Mouse (Mus musculus) CH12.LX (cell line): Measurements from ENCODE around the gene Fcgr1. TPM values are rescaled to one million over a fixed set of nuclear protein-coding genes. Genes with fewer than 3 reads are reported as not detected.

Source experiments
- DNase-seq: peaks from one replicate; pipeline ENCODE4 v3.0.0-alpha.2; 2013; ENCODE audit errors: extremely low read depth
- H3K27ac ChIP-seq: 2 replicates; pipeline ENCODE4 v1.5.1; 2012; ENCODE audit warnings: low read depth, mild to moderate bottlenecking, control low read depth, moderate library complexity; ENCODE audit not compliant: insufficient read depth
- H3K27me3 ChIP-seq: replicated peaks from 2 replicates; pipeline ENCODE3; 2012; ENCODE audit warnings: inconsistent platforms
- H3K36me3 ChIP-seq, 2 experiments: replicated peaks in 1 of 2; 2 replicates each; pipeline versions ENCODE3 to v1.6.1; 2012; ENCODE audit warnings: inconsistent platforms in 1 of 2, low read length in 1 of 2, mild to moderate bottlenecking in 1 of 2, mixed read lengths in 1 of 2, moderate library complexity in 1 of 2; ENCODE audit not compliant: control insufficient read depth in 1 of 2, insufficient read depth in 1 of 2
- H3K4me1 ChIP-seq, 2 experiments: 2 replicates each; pipeline ENCODE4 v1.6.1; 2012; ENCODE audit warnings: inconsistent platforms in 1 of 2, moderate library complexity in 1 of 2; ENCODE audit not compliant: insufficient read depth in 2 of 2, control insufficient read depth in 1 of 2
- H3K4me2 ChIP-seq: 2 replicates; pipeline ENCODE4 v1.6.1; 2012; ENCODE audit warnings: low read depth, mild to moderate bottlenecking, control low read depth; ENCODE audit not compliant: poor library complexity, insufficient read depth, severe bottlenecking
- H3K4me3 ChIP-seq, 3 experiments: fragments of 150-350 bp in 1 of 3; sonication (generic) in 1 of 3; replicated peaks in 1 of 3; 2 replicates each; pipeline versions ENCODE3 to v1.5.1; 2011 to 2012; ENCODE audit warnings: low read depth in 2 of 3, low read length in 2 of 3, mild to moderate bottlenecking in 2 of 3, moderate library complexity in 2 of 3, control low read depth in 1 of 3, improper control_type of control experiment in 1 of 3, inconsistent platforms in 1 of 3, mixed read lengths in 1 of 3; ENCODE audit not compliant: poor library complexity in 1 of 3
- H3K79me2 ChIP-seq: replicated peaks from 2 replicates; pipeline ENCODE4 v1.6.1; 2012; ENCODE audit warnings: mild to moderate bottlenecking, moderate library complexity; ENCODE audit not compliant: control insufficient read depth, poor library complexity, insufficient read depth, severe bottlenecking; ENCODE audit errors: extremely low read depth
- H3K9ac ChIP-seq: 2 replicates; pipeline ENCODE4 v1.6.1; 2012; ENCODE audit warnings: low read depth, mild to moderate bottlenecking, control low read depth, moderate library complexity; ENCODE audit not compliant: insufficient read depth
- H3K9me3 ChIP-seq: replicated peaks from 2 replicates; pipeline ENCODE3; 2012; ENCODE audit warnings: low read length, inconsistent platforms, mixed read lengths
- BHLHE40 ChIP-seq: IDR thresholded peaks from 2 replicates; pipeline ENCODE4 v1.6.1; 2011; ENCODE audit warnings: mild to moderate bottlenecking, low read depth, low read length, improper control_type of control experiment
- CHD2 ChIP-seq: IDR thresholded peaks from 2 replicates; pipeline ENCODE4 v1.6.1; 2011; ENCODE audit warnings: low read length, improper control_type of control experiment
- CTCF ChIP-seq, 2 experiments: IDR thresholded peaks in 1 of 2; conservative IDR thresholded peaks in 1 of 2; 2 replicates each; pipeline ENCODE4 v1.5.1; 2011 to 2012; ENCODE audit warnings: low read depth in 2 of 2, low read length in 2 of 2, improper control_type of control experiment in 1 of 2, inconsistent platforms in 1 of 2, mild to moderate bottlenecking in 1 of 2, moderate library complexity in 1 of 2
- E2F4 ChIP-seq: IDR thresholded peaks from 2 replicates; pipeline ENCODE4 v1.6.1; 2011; ENCODE audit warnings: low read depth, low read length, improper control_type of control experiment; ENCODE audit not compliant: insufficient replicate concordance
- ELF1 ChIP-seq: IDR thresholded peaks from 2 replicates; pipeline ENCODE4 v1.6.1; 2014; ENCODE audit warnings: low read depth, mild to moderate bottlenecking, inconsistent platforms, low read length, improper control_type of control experiment
- IRF4 ChIP-seq: IDR thresholded peaks from 2 replicates; pipeline ENCODE4 v1.6.1; 2014; ENCODE audit warnings: low read depth, mild to moderate bottlenecking, inconsistent platforms, low read length, improper control_type of control experiment
- JUN ChIP-seq: IDR thresholded peaks from 2 replicates; pipeline ENCODE4 v1.6.1; 2011; ENCODE audit warnings: low read depth, mild to moderate bottlenecking, low read length, improper control_type of control experiment, moderate library complexity; ENCODE audit not compliant: insufficient read depth
- MAZ ChIP-seq: IDR thresholded peaks from 2 replicates; pipeline ENCODE4 v1.6.1; 2012; ENCODE audit warnings: low read depth, mild to moderate bottlenecking, inconsistent platforms, low read length, improper control_type of control experiment, moderate library complexity
- MEF2A ChIP-seq: IDR thresholded peaks from 2 replicates; pipeline ENCODE4 v1.6.1; 2014; ENCODE audit warnings: low read depth, mild to moderate bottlenecking, inconsistent platforms, low read length, improper control_type of control experiment, borderline replicate concordance
- NELFE ChIP-seq: IDR thresholded peaks from 2 replicates; pipeline ENCODE4 v1.6.1; 2011; ENCODE audit warnings: low read depth, low read length, improper control_type of control experiment
- PAX5 ChIP-seq: IDR thresholded peaks from 2 replicates; pipeline ENCODE4 v1.6.1; 2012; ENCODE audit warnings: low read length, inconsistent platforms, mixed read lengths
- POLR2A ChIP-seq: IDR thresholded peaks from 2 replicates; pipeline ENCODE4 v1.6.1; 2011; ENCODE audit warnings: low read depth, mild to moderate bottlenecking, improper control_type of control experiment, low read length
- RCOR1 ChIP-seq: conservative IDR thresholded peaks from 2 replicates; pipeline ENCODE4 v1.6.1; 2012; ENCODE audit warnings: low read depth, mild to moderate bottlenecking, inconsistent platforms, low read length, improper control_type of control experiment
- SIN3A ChIP-seq: IDR thresholded peaks from 2 replicates; pipeline ENCODE4 v1.6.1; 2012; ENCODE audit warnings: low read length, improper control_type of control experiment, inconsistent platforms
- USF1 ChIP-seq: IDR thresholded peaks from 2 replicates; pipeline ENCODE4 v1.6.1; 2014; ENCODE audit warnings: low read depth, mild to moderate bottlenecking, inconsistent platforms, low read length, improper control_type of control experiment
- ZMIZ1 ChIP-seq: IDR thresholded peaks from 2 replicates; pipeline ENCODE4 v1.6.1; 2012; ENCODE audit warnings: low read depth, mild to moderate bottlenecking, inconsistent platforms, low read length, improper control_type of control experiment
- ZNF384 ChIP-seq: IDR thresholded peaks from 2 replicates; pipeline ENCODE4 v1.6.1; 2012; ENCODE audit warnings: low read depth, low read length, improper control_type of control experiment, inconsistent platforms
- dilution Hi-C: fragments of 300-500 bp; cut with MboI; formaldehyde crosslinking; loops from 2 replicates; pipeline ENCODE4 v1.14.3; 2020; ENCODE audit warnings: low sequenced_read_pairs; ENCODE audit not compliant: extremely low pct_unique_long_range_greater_than_20kb, extremely low pct_ligation_motif_present
- in situ Hi-C: fragments of 300-500 bp; cut with MboI; formaldehyde crosslinking; loops from 3 replicates; pipeline ENCODE4 v1.14.3; 2019; ENCODE audit warnings: low sequenced_read_pairs, low pct_ligation_motif_present, low pct_unique_long_range_greater_than_20kb, mixed read lengths
- polyA plus RNA-seq: library from polyadenylated mRNA; unstranded; fragments of >175 nt; gene quantifications from 2 replicates; pipeline ENCODE4 v1.2.1, GENCODE M21; 2012; ENCODE audit warnings: low read depth; ENCODE audit not compliant: insufficient read length
- total RNA-seq, 2 experiments: library from RNA; depleted of rRNA; stranded (reverse); fragments of 300-350 nt in 1 of 2; fragments of >200 nt in 1 of 2; gene quantifications; 2 replicates each; pipeline ENCODE4 v1.2.3; 2012 to 2014

Gene Fcgr1
- total and polyA plus RNA-seq, 3 experiments, result not detected

DNA sequence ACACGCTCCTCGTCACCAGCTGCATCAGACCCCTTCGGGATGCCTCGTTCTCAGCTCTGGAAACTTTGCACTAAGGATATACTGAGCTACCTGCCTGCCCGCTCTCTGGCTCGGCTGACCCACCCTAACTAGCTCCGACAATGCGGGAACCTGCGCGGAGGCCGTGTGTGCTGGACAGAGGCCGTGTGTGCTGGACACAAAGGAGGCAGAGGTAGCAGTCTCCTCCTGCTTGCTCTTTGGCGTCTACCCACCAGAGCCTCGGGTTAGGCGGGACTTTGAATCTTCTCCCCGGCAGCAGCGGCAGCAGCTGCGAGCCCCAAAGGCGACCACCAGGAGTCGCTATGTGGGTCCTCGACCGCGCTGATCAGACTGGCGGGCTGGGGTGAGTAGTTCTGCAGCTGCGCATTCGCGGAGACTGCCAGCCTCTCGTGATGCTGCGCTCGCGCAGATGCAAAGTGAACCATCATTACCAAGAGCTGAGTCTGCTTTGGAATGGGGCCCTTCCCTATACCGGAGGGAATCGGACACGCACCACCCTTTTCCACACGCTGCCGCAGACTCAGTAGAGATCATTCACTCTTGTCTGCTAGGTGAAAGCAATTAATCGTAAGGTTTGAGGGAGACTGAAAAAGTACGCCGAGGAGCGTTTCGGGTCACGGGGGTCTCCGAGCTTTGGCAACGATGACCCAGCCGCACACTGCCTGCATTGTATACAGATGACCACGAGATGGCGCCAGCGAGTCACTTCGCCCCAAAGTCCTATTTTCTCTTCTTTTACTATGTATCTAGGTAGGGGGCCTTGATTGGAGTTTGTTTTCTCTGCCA, 15.8 kb downstream of the Fcgr1 start (continued):
- TF ChIP-seq ZMIZ1 (peak; percentile 23; the same call in 1 of the 2 replicates), RCOR1 (no peak), USF1 (no peak), MEF2A (peak; percentile 64), SIN3A (peak; percentile 59), PAX5 (no peak), JUN (no peak), ZNF384 (0 out of 2 replicates have a peak, but pooled peaks have one; percentile 3), NELFE (peak; percentile 51; the same call in 1 of the 2 replicates), ELF1 (peak; percentile 41; the same call in 1 of the 2 replicates), CHD2 (peak; percentile 65), IRF4 (peak; percentile 32; the same call in 1 of the 2 replicates)

DNA sequence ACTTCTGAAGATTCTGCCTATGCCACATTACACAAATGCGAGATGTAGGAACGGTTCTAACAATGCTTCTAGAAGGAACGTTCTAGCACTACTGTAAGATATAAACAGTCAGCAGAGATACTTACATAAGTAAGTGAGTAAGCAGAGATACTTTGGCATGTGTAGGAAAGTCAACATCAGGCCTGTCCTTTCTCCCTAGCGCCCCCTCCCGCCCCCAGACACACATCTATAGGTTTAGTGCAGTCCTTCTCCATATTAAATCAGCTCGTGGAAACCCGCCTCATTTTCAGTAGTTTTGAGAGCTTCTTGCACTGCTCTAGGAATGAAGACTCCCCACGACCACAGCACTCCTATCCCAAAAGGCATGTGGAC, 16.4 kb downstream of the Fcgr1 start:
- Histone ChIP-seq H3K9ac (peak overlapping the region; percentile 75), H3K9me3 (no peaks in the 10 kb centered on the region), H3K4me3 (peak overlapping the region; percentile 30 to 67 (median 52)), H3K27me3 (peaks cover 10% of the 10 kb centered on the region), H3K36me3 (no peaks in the 10 kb centered on the region), H3K27ac (peak overlapping the region; percentile 45), H3K79me2 (no peaks in the 10 kb centered on the region), H3K4me1 (peaks cover 0 to 12% of the 10 kb centered on the region in 2 experiments; a peak in 2 of 4 replicates), H3K4me2 (peak overlapping the region; percentile 82)
- in situ Hi-C loops, result loop anchor here (25.0 kb wide), 1 partner anchor 260 kb away; the partner anchor contains the start of gene Hfe2
- dilution Hi-C loops, result no loop called here
- DNase-seq, result peak; percentile 65
- TF ChIP-seq MAZ (no peak), CTCF (conservative IDR thresholded peaks at IDR 0.05 in 1 of 2, IDR thresholded peaks at IDR 0.05 in 1 of 2; ENCODE audit: low read depth in 2 of 2, low read length in 2 of 2) (peak in 1 of 2 experiments; percentile 61; a peak in 2 of 4 replicates), POLR2A (no peak), BHLHE40 (no peak), RCOR1 (no peak), E2F4 (0 out of 2 replicates have a peak, but pooled peaks have one; percentile 8)
